Mouse (Mus musculus): ENCODE measurements around the gene Gabrq. TPM values are rescaled to one million over a fixed set of nuclear protein-coding genes. Genes with fewer than 3 reads are reported as not detected.

Gabrq gene
- 0.06 TPM in 1 of 2 replicates, not detected in the other for polyA plus RNA-seq (2014; fragmentation: Nextera tagmentation; extraction: Ambion mirVana)

GRCm38 (mm10) chrX:72824776-72825588 is at the start of gene Gabrq:
Gene Gabrq, plus strand, starts transcription at chrX:72825178.
- Histone ChIP-seq H3K4me1 (ENCODE audit: control insufficient read depth, insufficient read depth, low read length) (no peaks in the 10 kb centered on the region), H3K27me3 (ENCODE audit: control insufficient read depth, insufficient read depth, low read length) (peaks cover 18% of the 10 kb centered on the region), H3K4me3 (ENCODE audit: low read length) (peak within 1 kb of the TSS; percentile 29), H3K36me3 (ENCODE audit: control insufficient read depth, insufficient read depth, low read length) (no peaks in the 10 kb centered on the region), H3K4me2 (replicated peaks; ENCODE audit: low read depth, low read length) (peak within 1 kb of the TSS; percentile 52), H3K9ac (ENCODE audit: low read depth, low read length) (no peak within 1 kb of the TSS), H3K9me3 (ENCODE audit: control insufficient read depth, low read length) (no peaks in the 10 kb centered on the region), H3K27ac (ENCODE audit: low read depth, low read length) (no peak within 1 kb of the TSS)
- peak; percentile 86 for ATAC-seq (ENCODE audit: low FRiP score, low TSS enrichment)
- 30% methylated on average over 39 of the region's 43 CpGs for WGBS

GRCm38 (mm10) chrX:72788773-72789557 is 36.0 kb upstream of the Gabrq start:
- ATAC-seq (ENCODE audit: low FRiP score, low TSS enrichment): no peak; the same call in 1 of the 2 replicates
- H3K36me3 ChIP-seq (ENCODE audit: control insufficient read depth, insufficient read depth, low read length): no peaks in the 10 kb centered on the region
- H3K9me3 ChIP-seq (ENCODE audit: control insufficient read depth, low read length): no peaks in the 10 kb centered on the region
- no peak overlapping the region for H3K9ac ChIP-seq (ENCODE audit: low read depth, low read length)
- H3K4me3 ChIP-seq (ENCODE audit: low read length): no peak overlapping the region
- no peak overlapping the region for H3K4me2 ChIP-seq (replicated peaks; ENCODE audit: low read depth, low read length)
- no peaks in the 10 kb centered on the region for H3K4me1 ChIP-seq (ENCODE audit: control insufficient read depth, insufficient read depth, low read length)
- H3K27me3 ChIP-seq (ENCODE audit: control insufficient read depth, insufficient read depth, low read length): no peaks in the 10 kb centered on the region
- H3K27ac ChIP-seq (ENCODE audit: low read depth, low read length): no peak overlapping the region
- 39% methylated on average over 1 of the region's 1 CpGs for WGBS

GRCm38 (mm10) chrX:72789558-72789871 is 35.5 kb upstream of the Gabrq start:
- H3K27me3 ChIP-seq (ENCODE audit: control insufficient read depth, insufficient read depth, low read length): no peaks in the 10 kb centered on the region
- H3K9me3 ChIP-seq (ENCODE audit: control insufficient read depth, low read length): no peaks in the 10 kb centered on the region
- H3K4me2 ChIP-seq (replicated peaks; ENCODE audit: low read depth, low read length): no peak overlapping the region
- H3K4me1 ChIP-seq (ENCODE audit: control insufficient read depth, insufficient read depth, low read length): no peaks in the 10 kb centered on the region
- no peak overlapping the region for H3K4me3 ChIP-seq (ENCODE audit: low read length)
- H3K36me3 ChIP-seq (ENCODE audit: control insufficient read depth, insufficient read depth, low read length): no peaks in the 10 kb centered on the region
- no peak overlapping the region for H3K9ac ChIP-seq (ENCODE audit: low read depth, low read length)
- ATAC-seq (ENCODE audit: low FRiP score, low TSS enrichment): no peak
- no peak overlapping the region for H3K27ac ChIP-seq (ENCODE audit: low read depth, low read length)

- no peak overlapping the region for H3K4me3 ChIP-seq (ENCODE audit: low read length)
- H3K9me3 ChIP-seq (ENCODE audit: control insufficient read depth, low read length): no peaks in the 10 kb centered on the region
- no peaks in the 10 kb centered on the region for H3K4me1 ChIP-seq (ENCODE audit: control insufficient read depth, insufficient read depth, low read length)
- H3K9ac ChIP-seq (ENCODE audit: low read depth, low read length): no peak overlapping the region
- H3K4me2 ChIP-seq (replicated peaks; ENCODE audit: low read depth, low read length): no peak overlapping the region
- 4% methylated on average over 5 of the region's 5 CpGs for WGBS
- peaks cover 6% of the 10 kb centered on the region; the same call in 1 of the 2 replicates for H3K27me3 ChIP-seq (ENCODE audit: control insufficient read depth, insufficient read depth, low read length)
- no peaks in the 10 kb centered on the region for H3K36me3 ChIP-seq (ENCODE audit: control insufficient read depth, insufficient read depth, low read length)
- no peak overlapping the region for H3K27ac ChIP-seq (ENCODE audit: low read depth, low read length)
- no peak for ATAC-seq (ENCODE audit: low FRiP score, low TSS enrichment)
Observed at GRCm38 (mm10) chrX:72819594-72819993, 5.4 kb upstream of the Gabrq start.

- Histone ChIP-seq H3K27me3 (ENCODE audit: control insufficient read depth, insufficient read depth, low read length) (peaks cover 18% of the 10 kb centered on the region), H3K27ac (ENCODE audit: low read depth, low read length) (no peak overlapping the region), H3K9me3 (ENCODE audit: control insufficient read depth, low read length) (no peaks in the 10 kb centered on the region), H3K36me3 (ENCODE audit: control insufficient read depth, insufficient read depth, low read length) (no peaks in the 10 kb centered on the region), H3K9ac (ENCODE audit: low read depth, low read length) (no peak overlapping the region), H3K4me3 (ENCODE audit: low read length) (no peak overlapping the region), H3K4me2 (replicated peaks; ENCODE audit: low read depth, low read length) (no peak overlapping the region), H3K4me1 (ENCODE audit: control insufficient read depth, insufficient read depth, low read length) (no peaks in the 10 kb centered on the region)
- WGBS: 61% methylated on average over 2 of the region's 2 CpGs
- no peak for ATAC-seq (ENCODE audit: low FRiP score, low TSS enrichment)
Observed at GRCm38 (mm10) chrX:72823310-72823709, 1.7 kb upstream of the Gabrq start.

GRCm38 (mm10) chrX:72825589-72825905 is 569 bp downstream of the Gabrq start:
- WGBS: 52% methylated on average over 7 of the region's 7 CpGs
- H3K36me3 ChIP-seq (ENCODE audit: control insufficient read depth, insufficient read depth, low read length): no peaks in the 10 kb centered on the region
- H3K4me3 ChIP-seq (ENCODE audit: low read length): peak overlapping the region; percentile 29
- H3K4me1 ChIP-seq (ENCODE audit: control insufficient read depth, insufficient read depth, low read length): no peaks in the 10 kb centered on the region
- peaks cover 18% of the 10 kb centered on the region for H3K27me3 ChIP-seq (ENCODE audit: control insufficient read depth, insufficient read depth, low read length)
- no peaks in the 10 kb centered on the region for H3K9me3 ChIP-seq (ENCODE audit: control insufficient read depth, low read length)
- peak overlapping the region; percentile 52 for H3K4me2 ChIP-seq (replicated peaks; ENCODE audit: low read depth, low read length)
- H3K27ac ChIP-seq (ENCODE audit: low read depth, low read length): no peak overlapping the region
- H3K9ac ChIP-seq (ENCODE audit: low read depth, low read length): no peak overlapping the region
- ATAC-seq (ENCODE audit: low FRiP score, low TSS enrichment): no peak

Other genes with a start within 250 kb of the Gabrq start
- gene Gabra3, start 168.3 kb upstream of the Gabrq start, polyA plus RNA-seq (2014; fragmentation: Nextera tagmentation; extraction: Ambion mirVana): 2.5 and 3.2 TPM in 2 replicates
- gene Cetn2, start 93.2 kb downstream of the Gabrq start, polyA plus RNA-seq (2014; fragmentation: Nextera tagmentation; extraction: Ambion mirVana): 112 and 143 TPM in 2 replicates
- gene Nsdhl, start 93.4 kb downstream of the Gabrq start, polyA plus RNA-seq (2014; fragmentation: Nextera tagmentation; extraction: Ambion mirVana): 25.4 and 29.5 TPM in 2 replicates
- gene Zfp185, start 162.2 kb downstream of the Gabrq start, polyA plus RNA-seq (2014; fragmentation: Nextera tagmentation; extraction: Ambion mirVana): 3.0 and 4.9 TPM in 2 replicates
- gene Pnma5, start 211.9 kb downstream of the Gabrq start, polyA plus RNA-seq (2014; fragmentation: Nextera tagmentation; extraction: Ambion mirVana): not detected in 2 replicates
- gene Pnma3, start 239.6 kb downstream of the Gabrq start, polyA plus RNA-seq (2014; fragmentation: Nextera tagmentation; extraction: Ambion mirVana): 0.12 TPM in 1 of 2 replicates, not detected in the other